Mouse (Mus musculus) cerebellum, adult 8-10 months (tissue): Measurements from ENCODE around the gene Pin4.
"Not testable (repeated sequence)": the region's sequence is repeated elsewhere in the genome, so short reads cannot be mapped to it uniquely, and the experiment has no call there.

ENCODE experiments used
- DNase-seq: peaks from one replicate; pipeline ENCODE4 v3.0.0; 2022

The Pin4 gene

DNA sequence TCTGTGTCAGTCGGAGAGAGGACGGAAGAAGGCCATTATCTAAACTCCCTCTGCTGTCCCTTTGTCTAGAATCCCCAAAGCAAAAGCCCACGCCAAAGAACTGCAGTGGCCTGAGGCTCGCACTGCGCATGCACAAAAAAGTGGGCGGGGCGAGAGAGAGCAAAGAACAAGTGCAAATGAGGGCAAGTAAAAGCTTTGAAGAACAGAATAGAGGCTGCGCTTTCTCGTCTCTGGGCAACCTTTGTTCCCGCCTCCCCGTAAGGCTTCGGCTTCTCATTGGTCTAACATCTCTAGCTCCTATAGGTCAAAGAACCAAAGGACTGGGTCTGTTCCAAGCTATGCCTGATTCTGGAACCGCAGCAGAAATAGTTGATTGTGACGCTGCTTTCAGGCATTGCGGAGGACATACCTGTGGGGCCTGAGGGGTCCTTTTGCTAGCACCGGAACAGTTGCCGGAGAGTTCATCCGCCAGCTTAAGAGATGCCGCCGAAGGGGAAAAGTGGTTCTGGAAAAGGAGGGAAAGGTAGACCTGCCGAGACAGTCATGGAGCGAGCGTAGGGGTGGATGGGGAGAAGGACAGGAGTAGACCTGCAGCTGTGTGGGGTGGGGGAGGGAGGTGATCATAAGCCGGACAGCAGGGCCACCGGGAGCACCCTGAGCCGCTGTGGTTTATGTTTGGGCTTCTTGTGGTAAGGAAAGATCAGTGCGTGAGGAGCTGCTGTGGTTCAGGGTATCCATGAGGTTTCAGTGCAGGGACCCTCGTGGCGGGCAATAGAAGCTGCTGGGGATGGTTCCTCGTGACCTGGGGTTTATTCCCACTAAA is at the start of gene Pin4:
TSS of gene Pin4 (plus strand) at position 406 of the 823 bp plus-strand sequence.
- peak; percentile 87 for DNase-seq

DNA sequence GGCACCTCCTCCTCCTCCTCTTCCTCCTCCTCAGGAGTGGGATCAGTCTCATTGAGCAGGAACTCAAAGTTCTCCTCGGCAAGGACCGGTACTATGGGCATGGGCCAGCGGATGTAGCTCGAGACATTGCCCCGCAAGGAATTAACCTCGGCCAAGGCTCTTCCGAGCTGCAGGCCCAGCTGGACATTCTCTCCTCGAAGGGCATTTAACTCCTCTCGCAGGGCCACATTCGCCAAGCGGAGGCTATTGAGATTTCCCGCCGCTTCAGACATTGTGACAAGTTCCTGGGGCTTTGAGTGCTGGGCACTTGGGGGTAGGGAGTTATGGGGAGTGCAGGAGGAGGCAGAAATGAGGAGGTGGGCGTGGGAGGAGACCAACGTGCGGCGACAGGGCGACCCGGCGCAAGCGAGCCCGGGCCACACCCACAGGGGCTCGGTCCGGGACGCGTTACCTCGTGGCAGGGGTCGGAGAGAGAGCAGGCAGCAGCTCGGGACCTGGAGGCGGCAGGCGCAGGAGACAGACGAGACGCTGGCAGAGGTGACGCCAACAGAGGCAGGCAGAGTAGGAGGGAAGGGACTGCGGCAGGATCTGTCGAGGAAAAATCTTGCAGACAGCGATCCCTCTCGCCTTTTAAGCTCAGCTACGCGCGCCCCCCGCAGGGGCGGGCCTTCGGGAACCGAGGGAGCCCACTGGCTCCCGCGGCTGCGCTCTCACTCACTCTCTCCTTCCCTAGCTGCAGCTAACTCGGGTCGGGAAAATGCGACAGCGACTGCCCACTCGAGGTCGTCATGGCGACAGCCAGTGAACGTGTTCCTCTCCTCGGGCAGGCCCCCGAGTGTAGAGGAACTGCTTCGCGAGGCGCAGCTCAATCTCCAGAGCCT is 48.4 kb upstream of the Pin4 start, which contains the start of gene Rtl5:
TSS of gene Rtl5 (minus strand) at position 714 of the 881 bp plus-strand sequence.
- DNase-seq: peak; percentile 30

DNA sequence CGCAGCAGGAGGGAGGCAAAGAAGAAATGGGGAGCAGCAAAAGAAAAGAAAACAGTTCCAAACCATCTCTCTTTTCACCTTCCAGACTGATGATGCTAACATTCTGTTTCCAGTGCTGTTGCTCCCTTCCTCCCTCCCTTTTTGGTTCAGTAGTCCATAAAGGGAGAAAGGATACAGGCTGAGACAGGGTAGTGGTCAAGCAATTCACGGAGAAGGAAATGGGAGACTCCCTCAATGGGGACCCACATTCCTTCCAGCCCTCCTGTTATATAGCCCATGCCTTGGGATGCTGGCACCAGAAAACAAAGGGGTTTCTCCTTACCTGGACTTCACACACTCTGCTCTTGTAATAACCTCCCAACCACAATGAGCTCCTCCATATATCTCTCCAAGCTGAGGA is 47.7 kb upstream of the Pin4 start:
- DNase-seq: no peak

DNA sequence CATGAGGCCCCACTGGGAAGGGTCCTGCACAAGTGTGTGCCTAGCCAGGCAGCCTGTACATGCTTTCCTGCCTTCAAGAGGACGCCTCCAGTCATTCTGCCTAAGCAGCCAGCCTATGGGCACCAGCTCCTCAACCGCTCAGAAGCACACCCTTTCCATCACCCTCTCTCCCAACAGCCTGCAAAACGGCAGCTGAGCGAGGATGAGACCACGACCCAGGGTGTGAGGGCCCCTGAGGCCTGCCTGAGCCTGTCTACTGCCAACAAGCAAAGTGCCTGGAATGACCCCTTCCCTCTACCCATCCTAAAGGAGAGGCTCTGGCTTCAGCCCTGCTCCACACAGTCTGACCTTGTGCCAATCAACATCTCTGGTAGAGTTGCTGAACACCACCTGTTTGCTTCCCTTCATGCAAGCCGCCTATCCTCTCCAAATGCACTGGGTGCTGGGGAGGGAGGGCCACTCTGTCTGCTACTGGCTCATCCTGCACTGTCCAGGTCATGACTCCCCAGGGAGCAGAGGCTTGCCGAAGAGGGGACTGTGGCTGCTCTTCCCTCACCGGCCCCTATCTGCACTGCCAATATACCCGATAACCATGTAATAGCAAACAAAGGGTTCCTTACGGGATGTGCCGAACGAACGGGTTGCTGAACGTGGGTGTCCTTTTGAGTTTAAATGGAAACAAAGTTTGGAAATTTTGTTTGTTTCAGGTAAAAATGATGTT is 45.5 kb upstream of the Pin4 start:
- DNase-seq: no peak

DNA sequence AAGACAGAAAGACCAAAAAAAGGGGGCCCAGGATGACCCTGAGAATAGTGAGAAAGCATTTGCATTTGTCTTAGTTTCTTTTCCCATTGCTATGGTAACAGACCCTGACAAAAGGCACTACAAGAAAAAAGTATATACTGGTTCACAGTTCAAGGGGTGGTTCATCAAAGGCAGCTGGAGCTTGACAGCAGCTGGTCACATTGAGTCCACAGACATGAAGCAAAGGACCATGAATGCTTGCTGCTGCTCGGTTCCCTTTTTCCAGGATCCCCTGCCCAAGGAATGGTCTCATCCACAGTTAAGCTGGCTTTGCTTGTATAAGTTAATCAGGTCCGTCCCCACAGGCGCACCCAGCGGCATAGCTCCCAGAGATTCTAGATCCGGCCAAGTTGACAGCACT is 44.8 kb upstream of the Pin4 start:
- no peak for DNase-seq

DNA sequence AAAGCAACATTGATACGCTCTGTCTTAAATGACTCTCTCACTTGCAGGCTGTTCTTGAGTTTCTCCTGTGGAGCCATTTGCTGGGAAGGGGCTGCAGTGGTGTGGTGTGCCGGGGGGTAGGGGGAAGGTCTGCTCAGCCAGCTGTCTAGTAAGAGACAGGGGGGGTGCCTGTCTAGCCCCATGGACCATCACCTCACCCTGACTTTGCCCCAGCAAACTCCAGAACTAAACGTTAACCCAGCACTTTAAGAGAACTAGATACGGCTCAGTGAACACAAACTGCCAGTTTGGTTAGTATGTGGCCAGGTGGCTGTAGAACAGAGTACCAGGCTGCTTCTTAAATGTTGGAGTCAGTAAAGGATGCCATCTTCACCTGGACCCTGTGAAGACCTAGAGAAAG is 44.1 kb upstream of the Pin4 start:
- DNase-seq: no peak

DNA sequence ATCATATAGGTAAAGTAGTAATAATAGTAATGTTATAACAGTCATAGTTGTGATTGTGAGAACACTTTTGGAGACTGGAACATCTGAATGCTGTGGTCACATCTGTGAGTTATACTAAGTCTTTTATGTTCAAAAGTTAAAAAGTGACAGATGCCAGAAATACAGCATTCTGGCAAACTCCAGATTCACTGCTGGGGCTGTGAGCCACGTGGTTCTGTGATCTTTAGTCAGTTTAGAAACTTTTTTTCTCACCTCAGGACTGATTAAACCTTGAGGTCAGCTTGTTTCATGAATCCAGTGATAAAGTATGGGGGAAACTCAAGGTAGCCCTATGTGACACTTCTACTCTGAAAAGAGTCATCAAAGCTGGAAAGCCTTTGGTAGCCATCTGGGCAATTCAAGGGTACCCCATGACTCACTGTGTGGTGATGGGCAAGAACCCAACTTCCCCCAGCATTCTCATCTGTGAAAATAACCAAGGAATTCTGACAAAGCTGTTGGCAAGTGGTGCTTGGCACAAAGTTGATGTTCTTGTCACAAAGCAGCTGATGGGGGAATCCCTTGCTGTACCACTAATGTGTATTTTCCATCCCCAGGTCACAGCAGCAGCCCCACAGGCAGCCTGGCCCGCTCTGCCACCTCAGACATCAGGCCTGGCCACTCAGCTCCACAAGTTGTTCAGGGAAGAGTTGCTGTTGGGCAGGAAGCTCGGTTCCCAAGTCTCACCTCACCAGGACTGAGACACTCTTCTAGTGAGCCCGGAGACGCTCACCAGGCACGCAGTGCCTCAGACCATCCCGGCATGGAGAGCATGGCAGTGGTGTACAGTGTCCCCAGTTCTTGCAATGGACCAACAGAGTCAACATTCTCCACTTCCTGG is 42.1 kb upstream of the Pin4 start:
- no peak for DNase-seq

DNA sequence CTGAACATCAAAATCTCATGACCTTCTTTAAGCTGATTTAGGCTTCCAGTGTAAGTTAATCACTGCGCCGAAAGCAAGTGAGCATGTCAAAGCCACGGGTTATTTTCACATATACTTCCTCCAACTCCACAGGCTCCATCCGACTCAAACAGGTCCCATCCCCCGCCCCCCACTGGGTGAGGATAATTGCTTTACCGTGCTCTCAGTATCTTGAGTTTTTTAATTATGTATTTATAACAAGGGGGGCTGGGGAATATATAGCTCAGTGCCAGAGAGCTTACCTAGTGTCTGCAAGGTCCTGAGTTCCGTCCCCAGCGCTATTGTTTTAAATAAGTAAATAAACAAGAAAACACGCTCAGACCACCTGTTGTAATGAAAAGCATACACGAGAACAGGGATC is 38.2 kb upstream of the Pin4 start:
- no peak for DNase-seq

DNA sequence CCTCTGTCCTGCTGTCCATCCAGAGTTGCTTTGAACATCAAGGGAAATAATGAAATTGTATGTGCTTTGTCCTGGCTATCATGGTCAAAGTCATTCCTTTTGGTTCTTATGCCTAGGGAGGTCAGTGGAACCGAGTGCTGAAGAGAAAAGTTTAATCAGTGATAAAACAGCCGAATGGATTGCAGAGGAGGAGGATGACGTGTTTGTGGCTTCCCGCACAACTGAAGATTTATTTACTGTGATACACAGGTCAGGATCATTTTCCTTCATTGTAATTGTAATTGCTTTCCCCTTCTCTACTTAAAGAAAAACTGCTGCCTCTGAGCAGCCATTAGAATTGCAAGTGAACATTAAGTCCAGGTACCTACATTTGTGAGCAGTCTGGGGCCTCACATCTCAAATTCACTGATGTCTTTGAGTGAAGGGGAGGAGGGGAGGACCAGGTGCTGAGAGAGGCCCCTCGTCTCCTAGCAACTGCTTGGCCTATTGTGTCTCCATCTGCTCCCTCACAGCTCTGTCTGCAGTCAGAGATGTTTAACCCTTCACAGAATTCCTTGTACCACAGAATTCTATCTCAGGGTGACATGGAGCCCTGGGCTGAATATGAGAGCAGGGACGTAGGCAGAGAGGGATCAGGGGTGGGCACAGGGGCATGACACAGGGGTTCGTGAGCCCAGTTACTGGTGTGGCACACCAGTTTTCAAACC is 37.5 kb upstream of the Pin4 start:
- peak; percentile 36 for DNase-seq

DNA sequence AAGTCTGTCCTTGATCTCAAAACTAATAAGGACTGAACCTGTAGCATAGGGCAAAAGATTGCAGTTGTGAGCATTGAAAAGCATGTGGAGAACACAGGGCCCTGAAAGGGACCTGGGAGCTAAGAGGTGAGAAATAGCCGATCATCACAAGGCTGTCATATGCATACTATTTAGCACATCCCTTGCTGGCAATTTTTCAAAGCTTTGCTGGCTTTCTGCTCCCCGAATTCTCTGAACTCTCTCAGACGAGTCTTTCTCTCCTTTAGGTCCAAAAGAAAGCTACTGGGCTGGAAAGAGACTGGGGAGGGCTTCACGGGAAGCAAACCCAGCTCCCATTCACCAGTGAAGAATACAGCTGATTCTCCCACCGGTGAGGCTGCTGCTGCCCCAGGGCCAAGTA is 36.9 kb upstream of the Pin4 start:
- DNase-seq: no peak

DNA sequence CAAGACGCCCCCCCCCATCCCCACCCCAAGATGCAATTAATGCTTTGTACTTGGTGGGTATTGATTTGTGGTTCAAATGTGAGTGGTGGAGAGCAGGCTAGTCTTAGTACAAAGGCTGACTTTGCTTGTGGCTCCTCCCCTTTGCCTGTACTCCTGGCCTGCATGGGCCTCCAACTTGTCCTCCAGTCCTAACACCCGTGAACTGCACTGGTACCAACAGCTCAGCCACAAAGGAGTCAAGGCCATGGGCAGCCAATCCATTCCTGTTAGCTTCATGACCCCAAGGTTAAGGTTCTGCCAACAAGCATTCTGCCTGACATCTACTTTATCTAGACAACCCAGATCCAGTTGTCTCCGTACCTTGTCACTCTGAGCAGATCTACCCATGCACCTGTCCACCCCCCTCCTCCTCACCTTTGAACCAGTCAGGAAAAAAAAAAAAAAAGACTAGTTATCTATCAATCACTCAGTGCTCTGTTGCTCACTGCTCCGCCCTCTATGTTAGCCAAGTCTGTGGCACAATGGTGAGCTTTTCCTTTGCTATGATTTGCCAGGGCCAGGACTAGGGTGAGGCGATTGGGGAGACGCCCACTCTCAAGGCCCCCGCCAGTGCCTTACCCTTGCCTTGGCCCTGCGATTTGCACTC is 33.3 kb upstream of the Pin4 start:
- no peak for DNase-seq

DNA sequence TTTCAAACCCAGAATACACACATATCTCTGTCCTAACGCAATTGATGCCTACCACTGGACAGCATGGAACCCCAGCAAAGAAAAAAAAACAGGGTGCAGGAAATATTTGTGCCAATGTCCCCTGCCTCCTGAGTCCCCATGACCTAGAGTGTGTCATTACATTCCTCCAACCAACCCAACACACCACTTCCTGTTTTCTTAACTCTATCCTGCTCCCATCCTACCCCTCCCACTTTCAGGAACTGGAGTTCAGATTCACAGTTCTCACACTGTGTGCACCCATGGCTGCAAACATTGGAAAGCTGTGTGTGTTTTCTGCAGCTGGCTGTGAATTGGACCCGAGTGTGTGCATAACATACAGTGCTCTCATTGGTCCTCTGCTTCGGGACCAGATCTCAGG is 28.6 kb upstream of the Pin4 start:
- DNase-seq: no peak

DNA sequence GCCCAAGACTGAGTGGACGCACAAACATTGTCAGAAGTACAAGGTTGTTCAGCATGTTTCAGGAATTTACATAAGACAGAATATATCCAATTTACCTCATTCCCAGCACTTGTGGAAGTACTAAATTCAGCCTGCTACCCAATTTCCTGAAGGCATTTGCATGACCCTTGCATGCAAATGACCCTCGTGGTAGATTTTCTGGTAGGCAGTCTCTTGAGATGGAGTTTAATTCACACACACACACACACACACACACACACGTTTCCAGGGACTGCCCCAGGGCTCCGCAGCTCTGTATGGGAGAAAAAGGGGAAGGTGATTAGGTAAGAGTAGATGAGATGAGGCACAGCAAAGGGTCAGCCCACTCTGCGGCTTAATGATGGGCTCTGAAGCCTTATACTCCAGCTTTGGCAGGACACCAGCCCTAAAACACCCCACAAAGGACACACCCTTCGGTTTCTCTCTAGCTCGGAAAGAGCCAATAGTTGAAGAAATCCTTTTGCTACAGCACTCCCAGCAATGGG is 24.8 kb upstream of the Pin4 start:
- no peak for DNase-seq

DNA sequence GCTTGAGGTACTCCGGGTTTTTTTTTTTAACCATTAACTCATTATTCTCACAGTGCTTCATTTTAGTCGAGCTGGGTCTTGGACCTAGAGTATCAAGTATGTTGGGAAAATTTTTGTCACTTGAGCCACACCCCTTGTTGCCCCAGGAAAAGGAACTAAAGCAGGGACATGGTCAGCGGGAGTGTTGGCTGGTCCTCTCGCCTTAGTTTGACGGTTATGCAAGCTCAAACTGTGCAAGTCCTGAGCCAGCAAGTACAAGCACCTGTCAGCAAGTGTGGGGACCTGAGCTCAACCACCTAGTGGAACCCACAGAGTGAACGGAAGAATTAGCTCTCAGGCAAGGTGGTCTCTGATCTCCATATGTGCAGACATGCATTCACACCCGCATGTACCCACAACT is 17.4 kb upstream of the Pin4 start:
- no peak for DNase-seq

DNA sequence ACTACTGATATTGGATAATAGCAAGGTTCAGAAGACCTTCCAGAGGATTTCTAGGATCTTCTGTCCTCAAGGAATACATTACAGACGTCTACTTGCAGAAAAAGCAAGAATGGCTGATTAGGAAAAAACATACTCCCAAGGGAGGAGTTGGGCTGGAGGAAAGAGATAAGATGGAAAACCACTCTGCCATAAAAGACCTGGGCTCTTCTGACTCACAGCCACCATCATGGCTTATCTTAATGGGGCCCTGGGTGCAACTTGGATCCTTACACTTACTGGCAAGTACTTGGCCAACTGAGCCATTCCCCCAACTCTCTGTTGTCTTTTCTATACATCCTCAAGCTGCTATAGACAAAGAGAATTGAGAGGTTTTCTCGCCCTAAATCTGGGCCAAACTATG is 15.4 kb upstream of the Pin4 start:
- DNase-seq: not testable (repeated sequence)

DNA sequence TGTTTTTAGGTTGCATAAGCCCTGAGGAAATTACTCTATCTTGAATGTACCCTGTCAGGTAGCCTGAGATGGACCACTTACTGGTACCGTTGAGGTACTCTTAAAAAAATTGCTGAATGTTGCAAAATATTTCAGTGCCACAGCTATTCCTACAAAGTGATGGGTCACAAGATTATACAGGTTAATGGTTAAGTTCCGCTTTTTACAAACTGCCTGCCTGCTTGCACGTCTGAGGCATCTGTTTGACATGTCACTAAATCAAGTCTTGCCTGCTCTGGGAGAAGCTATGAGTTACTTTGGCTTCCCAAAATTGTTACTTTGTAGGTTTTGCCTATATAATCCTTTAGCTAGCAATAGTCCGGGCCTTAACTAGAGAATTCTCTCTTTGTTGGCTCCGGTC is 9.9 kb upstream of the Pin4 start:
- DNase-seq: not testable (repeated sequence)

DNA sequence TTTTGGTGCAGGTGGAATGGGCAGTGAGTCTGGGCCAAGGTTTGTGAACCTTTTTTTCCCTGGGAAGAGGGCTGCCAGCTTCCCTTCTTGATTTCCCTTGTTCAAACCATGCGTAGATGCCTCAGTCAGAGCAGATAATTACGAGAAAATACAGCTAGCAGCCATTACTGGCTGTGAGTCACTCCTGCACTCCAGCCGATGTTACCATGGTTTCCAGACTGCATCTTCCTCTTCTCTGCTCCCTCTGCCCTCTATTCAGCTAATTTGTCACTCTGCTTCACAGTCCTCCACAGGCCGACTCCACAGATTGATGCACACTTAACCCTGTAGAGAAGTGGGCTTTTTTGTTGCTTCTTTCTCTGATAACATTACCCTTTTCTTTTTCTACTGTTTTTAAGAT is 3.6 kb upstream of the Pin4 start:
- no peak for DNase-seq

DNA sequence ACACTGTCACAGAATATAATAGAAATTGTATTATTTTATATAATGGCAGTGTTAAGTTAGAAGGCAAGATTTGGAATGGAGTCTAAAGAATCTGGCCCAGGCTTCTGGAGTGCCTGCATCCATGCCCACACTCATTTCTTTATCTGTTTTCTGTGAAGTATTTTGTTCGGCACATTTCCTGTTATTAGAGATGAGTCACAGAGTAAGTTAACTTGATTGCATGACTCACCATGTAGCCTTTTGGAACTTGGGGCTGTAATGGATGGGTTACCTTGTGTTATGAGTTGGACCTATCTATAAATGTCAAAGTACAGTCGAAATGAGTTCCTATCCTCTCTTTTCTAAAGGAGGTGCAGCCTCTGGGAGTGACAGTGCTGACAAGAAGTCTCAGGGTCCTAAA is 2.1 kb downstream of the Pin4 start:
- DNase-seq: no peak

DNA sequence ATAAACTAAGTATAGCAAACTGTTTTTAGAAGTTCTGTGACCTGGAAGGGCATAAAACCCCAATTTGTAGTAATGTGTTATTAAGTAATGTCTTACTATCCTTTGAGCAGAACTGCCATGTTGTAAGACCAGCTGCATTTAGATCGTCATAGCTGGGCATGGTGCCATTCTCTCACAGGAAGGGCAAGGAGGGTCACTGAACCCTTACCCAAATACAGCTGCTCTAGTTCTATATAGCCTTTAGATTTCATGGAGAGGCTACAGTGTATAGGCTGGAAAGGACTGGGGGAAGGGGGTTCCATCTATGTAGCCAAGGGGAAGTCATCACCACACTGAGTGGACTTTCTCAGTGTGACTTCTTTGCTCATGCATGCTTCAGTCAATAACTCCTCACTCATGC is 21.9 kb downstream of the Pin4 start:
- DNase-seq: no peak

DNA sequence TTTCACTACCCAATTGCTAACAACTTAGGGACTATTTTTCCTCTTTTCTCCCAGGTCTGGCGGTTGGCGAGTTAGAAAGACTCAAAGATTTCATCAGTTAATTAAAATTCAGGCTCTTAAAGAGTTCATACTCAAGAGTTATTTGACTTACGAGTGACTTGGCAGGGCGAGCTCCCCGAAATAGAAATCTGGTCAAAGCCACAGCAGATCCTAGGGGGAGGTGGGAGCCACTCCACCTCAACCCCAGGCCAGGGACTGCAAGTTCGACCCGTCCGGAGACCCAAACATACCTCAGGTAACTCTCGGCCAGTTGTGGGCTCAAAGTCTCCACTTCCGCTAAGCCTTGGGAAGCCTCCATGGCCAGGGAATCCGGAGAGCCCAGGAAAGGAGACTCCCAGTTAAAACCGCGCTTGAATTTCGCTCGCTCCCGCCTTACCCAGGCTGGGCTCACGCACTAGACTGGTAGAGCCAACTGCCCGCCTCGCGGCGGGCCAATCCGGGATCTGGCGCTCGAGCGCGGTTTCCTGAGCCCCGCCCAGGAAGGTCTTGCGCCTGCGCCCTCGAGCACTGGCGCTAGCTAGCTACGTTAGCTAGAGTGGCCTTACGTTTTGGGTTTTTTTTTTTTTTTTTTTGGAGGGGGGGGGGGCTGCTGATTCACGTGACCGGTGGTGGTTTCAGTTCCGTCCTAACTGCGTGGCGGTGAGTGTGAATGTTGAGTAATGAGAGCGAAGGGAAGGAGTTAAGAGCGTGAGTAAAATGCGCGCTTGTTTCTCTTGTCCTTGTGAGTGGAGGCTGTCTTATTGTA is 37.6 kb downstream of the Pin4 start, which contains the start of gene Ercc6l:
TSS of gene Ercc6l (minus strand) at position 474 of the 805 bp plus-strand sequence.
- DNase-seq: peak; percentile 82
